ENCODE assay signal across 29 mouse cellular contexts in the genomic region with DNA sequence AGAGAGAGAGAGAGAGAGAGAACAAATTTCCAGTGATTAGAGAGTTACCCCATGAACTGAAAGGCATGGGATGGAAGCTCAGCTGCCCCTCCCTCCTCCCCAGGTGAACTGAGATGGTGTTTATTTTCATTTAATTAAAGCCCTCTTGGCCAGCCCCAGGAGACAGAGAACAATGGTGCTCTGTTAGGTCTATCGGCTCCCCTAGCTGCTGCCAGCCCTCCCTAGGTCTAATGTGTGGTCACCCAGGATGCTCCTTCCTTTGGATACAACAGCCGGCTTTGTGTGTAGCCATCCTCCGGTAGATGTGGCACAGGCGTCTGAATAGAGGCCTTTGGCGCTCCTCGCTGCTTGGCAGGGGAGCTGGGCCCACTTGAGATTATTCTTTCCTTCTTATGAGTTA. TPM values are rescaled to one million over a fixed set of nuclear protein-coding genes. Genes with fewer than 3 reads are reported as not detected.
DNase-seq lines count a peak whose midpoint lies in the region; ATAC-seq lines count a peak whose summit lies in the region.
"Had no signal": no experiment of that assay in that cellular context is flagged by ENCODE, and none has a peak within 500 bp of the region (broad histone marks: within the 10 kb centered on the region; RNA-seq: fewer than 3 reads in every experiment).

No protein-coding gene starts in this region.

- no peak for ATAC-seq in forebrain, embryonic 14.5 days
- ATAC-seq in forebrain, embryonic 11.5 days (replicated peaks; ENCODE audit: low FRiP score) = no peak
- ATAC-seq in lung, embryonic 15.5 days (ENCODE audit: borderline replicate concordance, extremely low read depth, low FRiP score, low TSS enrichment) = no peak
- ATAC-seq: intestine, embryonic 16.5 days had no signal

- H3K4me2 ChIP-seq in forebrain, embryonic 14.5 days (ENCODE audit: low read length) = no peak overlapping the region
- H3K4me2 ChIP-seq in forebrain, embryonic 11.5 days (ENCODE audit: low read depth, low read length, severe bottlenecking) = no peak overlapping the region
- no peak overlapping the region for H3K4me2 ChIP-seq in lung, embryonic 15.5 days
- H3K4me2 ChIP-seq: embryonic facial prominence, embryonic 15.5 days; heart, embryonic 13.5 days; hindbrain, embryonic 15.5 days; limb, embryonic 13.5 days; liver, embryonic 13.5 days; neural tube, embryonic 15.5 days had no signal

- H3K36me3 ChIP-seq in forebrain, embryonic 14.5 days (ENCODE audit: control insufficient read depth, insufficient read depth, low read length) = no peaks in the 10 kb centered on the region
- no peaks in the 10 kb centered on the region for H3K36me3 ChIP-seq in forebrain, embryonic 11.5 days (ENCODE audit: control insufficient read depth, insufficient read depth, low read length)
- H3K36me3 ChIP-seq in lung, embryonic 15.5 days = no peaks in the 10 kb centered on the region
- H3K36me3 ChIP-seq: embryonic facial prominence, embryonic 15.5 days; G1E; heart, embryonic 13.5 days; hindbrain, embryonic 15.5 days; limb, embryonic 13.5 days; liver, embryonic 13.5 days; midbrain, embryonic 10.5 days; neural tube, embryonic 15.5 days had no signal

- H3K27me3 ChIP-seq in forebrain, embryonic 14.5 days (replicated peaks; ENCODE audit: control insufficient read depth, insufficient read depth, low read length) = no peaks in the 10 kb centered on the region
- no peaks in the 10 kb centered on the region; the same call in 1 of the 2 replicates for H3K27me3 ChIP-seq in forebrain, embryonic 11.5 days (ENCODE audit: control insufficient read depth, insufficient read depth, low read length)
- H3K27me3 ChIP-seq in lung, embryonic 15.5 days = no peaks in the 10 kb centered on the region
- H3K27me3 ChIP-seq: CH12.LX; embryonic facial prominence, embryonic 15.5 days; heart, embryonic 13.5 days; hindbrain, embryonic 15.5 days; neural tube, embryonic 15.5 days had no signal

- DNase-seq in forebrain, embryonic 14.5 days (ENCODE audit: low spot score) = peak; percentile 48
- no peak for DNase-seq in forebrain, embryonic 11.5 days (ENCODE audit: low spot score)
- no peak for DNase-seq in lung, postnatal 25 days (ENCODE audit: low spot score)
- DNase-seq in retina, postnatal 1 day = peak; percentile 61
- no peak for DNase-seq in retina, embryonic 14.5 days (ENCODE audit: low spot score)
- no peak for DNase-seq in layer of hippocampus, postnatal 25 days (ENCODE audit: extremely low spot score in 1 of 2, low spot score in 1 of 2)
- DNase-seq: adrenal gland, adult 2 months; cerebellum, adult 18-20 months; cerebellum, postnatal 14 days; gastrocnemius, postnatal 25 days; heart, adult 2 months; heart, postnatal 14 days; kidney, adult 9 months; kidney, postnatal 25 days; liver, embryonic 13.5 days; right cerebral cortex, postnatal 25 days; spleen, adult 18-20 months; thymus, postnatal 14 days had no signal

- no peak overlapping the region for H3K9ac ChIP-seq in forebrain, embryonic 14.5 days (ENCODE audit: low read length)
- no peak overlapping the region for H3K9ac ChIP-seq in forebrain, embryonic 11.5 days (ENCODE audit: low read length)
- no peak overlapping the region for H3K9ac ChIP-seq in lung, embryonic 15.5 days
- H3K9ac ChIP-seq: embryonic facial prominence, embryonic 15.5 days; heart, embryonic 13.5 days; hindbrain, embryonic 15.5 days; limb, embryonic 13.5 days; liver, embryonic 13.5 days; neural tube, embryonic 15.5 days had no signal

- WGBS in forebrain, embryonic 14.5 days = 4% methylated on average over 6 of the region's 6 CpGs
- WGBS in forebrain, embryonic 11.5 days = 20% methylated on average over 6 of the region's 6 CpGs
- 39% methylated on average over 6 of the region's 6 CpGs for WGBS in lung, embryonic 15.5 days

- peaks cover 16% of the 10 kb centered on the region for H3K4me1 ChIP-seq in forebrain, embryonic 14.5 days (ENCODE audit: control insufficient read depth, insufficient read depth, low read length)
- peaks cover 3% of the 10 kb centered on the region; the same call in 1 of the 2 replicates for H3K4me1 ChIP-seq in forebrain, embryonic 11.5 days (replicated peaks; ENCODE audit: control insufficient read depth, insufficient read depth, low read length)
- peaks cover 8% of the 10 kb centered on the region for H3K4me1 ChIP-seq in lung, embryonic 15.5 days
- H3K4me1 ChIP-seq: liver, embryonic 13.5 days had no signal

- H3K27ac ChIP-seq in forebrain, embryonic 14.5 days (ENCODE audit: low read depth, low read length) = no peak overlapping the region
- no peak overlapping the region for H3K27ac ChIP-seq in forebrain, embryonic 11.5 days (ENCODE audit: low read depth, low read length)
- H3K27ac ChIP-seq in lung, embryonic 15.5 days = peak overlapping the region; percentile 23
- H3K27ac ChIP-seq: embryonic facial prominence, embryonic 15.5 days; heart, adult 2 months; heart, embryonic 13.5 days; hindbrain, embryonic 15.5 days; limb, embryonic 13.5 days; liver, embryonic 13.5 days; macrophage; midbrain, embryonic 10.5 days had no signal

- no peak overlapping the region for H3K4me3 ChIP-seq in forebrain, embryonic 14.5 days (ENCODE audit: low read depth, low read length)
- no peak overlapping the region for H3K4me3 ChIP-seq in forebrain, embryonic 11.5 days (ENCODE audit: low read depth, low read length)
- H3K4me3 ChIP-seq in lung, embryonic 15.5 days = no peak overlapping the region
- H3K4me3 ChIP-seq: embryonic facial prominence, embryonic 15.5 days; heart, adult 2 months; heart, embryonic 13.5 days; hindbrain, embryonic 15.5 days; limb, embryonic 13.5 days; liver, embryonic 13.5 days; midbrain, embryonic 10.5 days; neural tube, embryonic 15.5 days had no signal

- no peaks in the 10 kb centered on the region for H3K9me3 ChIP-seq in forebrain, embryonic 14.5 days (replicated peaks; ENCODE audit: control insufficient read depth, low read length)
- no peaks in the 10 kb centered on the region for H3K9me3 ChIP-seq in forebrain, embryonic 11.5 days (ENCODE audit: control insufficient read depth, low read length)
- no peaks in the 10 kb centered on the region for H3K9me3 ChIP-seq in lung, embryonic 15.5 days
- H3K9me3 ChIP-seq: embryonic facial prominence, embryonic 15.5 days; heart, embryonic 13.5 days; hindbrain, embryonic 15.5 days; limb, embryonic 13.5 days; liver, embryonic 13.5 days; midbrain, embryonic 10.5 days; neural tube, embryonic 15.5 days had no signal

RNA-seq across cellular contexts. Expression of gene Arl4c, which starts 5.5 kb away (rescaled TPM):
- 16.3 and 17.4 TPM in 2 replicates for polyA plus RNA-seq in forebrain, embryonic 14.5 days (2014; fragmentation: Nextera tagmentation; extraction: Ambion mirVana)
- polyA plus RNA-seq in forebrain, embryonic 11.5 days (2014; fragmentation: Nextera tagmentation; extraction: Ambion mirVana) = 9.2 and 13.3 TPM in 2 replicates
- polyA plus RNA-seq in lung, embryonic 15.5 days (2015; fragmentation: Nextera tagmentation; extraction: Ambion mirVana) = 21.7 and 23.3 TPM in 2 replicates
- total RNA-seq in layer of hippocampus, postnatal 25 days (2021) = 10 to 100 TPM; 28.5 to 29.6 TPM
- polyA plus RNA-seq: G1E had no signal

Comparison
In these comparisons a context has a peak if more than half of its experiments do, and no peak if none do; other contexts are left out.
1. DNase-seq: peak in forebrain, embryonic 14.5 days (single experiment) and retina, postnatal 1 day (single experiment); none in forebrain, embryonic 11.5 days (single experiment), lung, postnatal 25 days (single experiment), retina, embryonic 14.5 days (single experiment) and layer of hippocampus, postnatal 25 days (0 of 2).